Mouse (Mus musculus) MEL (cell line): ENCODE measurements around the gene Fxyd7. TPM values are rescaled to one million over a fixed set of nuclear protein-coding genes. Genes with fewer than 3 reads are reported as not detected.

Experiments used
- DNase-seq: peaks from one replicate; pipeline ENCODE4 v3.0.0; 2011; ENCODE audit warnings: low read depth, low spot score
- H3K27ac ChIP-seq: 2 replicates; pipeline ENCODE4 v1.5.1; 2012; ENCODE audit warnings: low read depth, mild to moderate bottlenecking, control low read depth, low read length, moderate library complexity; ENCODE audit not compliant: control insufficient read depth
- H3K27me3 ChIP-seq, 2 experiments: fragments of 150-350 bp in 1 of 2; sonication (generic) in 1 of 2; 2 replicates each; pipeline ENCODE4 v1.6.1; 2012; ENCODE audit warnings: low read length in 2 of 2, mild to moderate bottlenecking in 2 of 2, improper control_type of control experiment in 1 of 2, moderate library complexity in 1 of 2; ENCODE audit not compliant: insufficient read depth in 2 of 2, control insufficient read depth in 1 of 2
- H3K36me3 ChIP-seq, 2 experiments: 2 replicates each; pipeline ENCODE4 v1.6.1; 2012 to 2014; ENCODE audit warnings: low read length in 2 of 2, improper control_type of control experiment in 1 of 2, inconsistent platforms in 1 of 2, mild to moderate bottlenecking in 1 of 2; ENCODE audit not compliant: insufficient read depth in 2 of 2, control insufficient read depth in 1 of 2
- H3K4me1 ChIP-seq, 2 experiments: fragments of 150-350 bp in 1 of 2; sonication (generic) in 1 of 2; 2 replicates each; pipeline ENCODE4 v1.6.1; 2012; ENCODE audit warnings: low read length in 2 of 2, improper control_type of control experiment in 1 of 2, mild to moderate bottlenecking in 1 of 2; ENCODE audit not compliant: insufficient read depth in 2 of 2, control insufficient read depth in 1 of 2
- H3K4me3 ChIP-seq, 2 experiments: fragments of 150-350 bp in 1 of 2; sonication (generic) in 1 of 2; 2 replicates each; pipeline ENCODE4 v1.5.1; 2012; ENCODE audit warnings: low read depth in 2 of 2, low read length in 2 of 2, mild to moderate bottlenecking in 2 of 2, moderate library complexity in 2 of 2, control low read depth in 1 of 2, improper control_type of control experiment in 1 of 2; ENCODE audit not compliant: control insufficient read depth in 1 of 2, insufficient read depth in 1 of 2
- H3K79me2 ChIP-seq: 2 replicates; pipeline ENCODE4 v1.6.1; 2012; ENCODE audit warnings: mild to moderate bottlenecking, low read length, moderate library complexity; ENCODE audit not compliant: control insufficient read depth, poor library complexity, insufficient read depth
- H3K9ac ChIP-seq: 2 replicates; pipeline ENCODE4 v1.6.1; 2012; ENCODE audit warnings: low read depth, mild to moderate bottlenecking, control low read depth, low read length, moderate library complexity; ENCODE audit not compliant: control insufficient read depth, poor library complexity, severe bottlenecking
- H3K9me3 ChIP-seq: fragments of 150-350 bp; sonication (generic); replicated peaks from 2 replicates; pipeline ENCODE4 v1.6.1; 2012; ENCODE audit warnings: mild to moderate bottlenecking, low read length, improper control_type of control experiment, moderate library complexity; ENCODE audit not compliant: insufficient read depth
- CTCF ChIP-seq, 3 experiments: IDR thresholded peaks in 2 of 3; conservative IDR thresholded peaks in 1 of 3; 2 replicates each; pipeline ENCODE4 v1.5.1; 2011 to 2012; ENCODE audit warnings: low read length in 3 of 3, low read depth in 2 of 3, mild to moderate bottlenecking in 2 of 3, improper control_type of control experiment in 1 of 3, inconsistent platforms in 1 of 3, mixed read lengths in 1 of 3, moderate library complexity in 1 of 3; ENCODE audit not compliant: control insufficient read depth in 1 of 3, insufficient read depth in 1 of 3, poor library complexity in 1 of 3, severe bottlenecking in 1 of 3
- E2F4 ChIP-seq: IDR thresholded peaks from 2 replicates; pipeline ENCODE4 v1.6.1; 2011; ENCODE audit warnings: low read depth, low read length, improper control_type of control experiment, borderline replicate concordance
- ELF1 ChIP-seq: IDR thresholded peaks from 2 replicates; pipeline ENCODE4 v1.6.1; 2014; ENCODE audit warnings: low read depth, mild to moderate bottlenecking, inconsistent platforms, low read length, improper control_type of control experiment, moderate library complexity
- ETS1 ChIP-seq: IDR thresholded peaks from 2 replicates; pipeline ENCODE4 v1.6.1; 2012; ENCODE audit warnings: low read depth, mild to moderate bottlenecking, inconsistent platforms, low read length, improper control_type of control experiment, moderate library complexity
- GABPA ChIP-seq: IDR thresholded peaks from 2 replicates; pipeline ENCODE4 v1.6.1; 2012; ENCODE audit warnings: low read depth, mild to moderate bottlenecking, inconsistent platforms, low read length, improper control_type of control experiment, moderate library complexity
- GATA1 ChIP-seq: IDR thresholded peaks from 2 replicates; pipeline ENCODE4 v1.6.1; 2011; ENCODE audit warnings: low read depth, low read length, improper control_type of control experiment
- JUND ChIP-seq: IDR thresholded peaks from 2 replicates; pipeline ENCODE4 v1.6.1; 2011; ENCODE audit warnings: low read depth, mild to moderate bottlenecking, improper control_type of control experiment, low read length
- MAX ChIP-seq: IDR thresholded peaks from 2 replicates; pipeline ENCODE4 v1.6.1; 2011; ENCODE audit warnings: low read length, improper control_type of control experiment
- POLR2A ChIP-seq, 2 experiments: IDR thresholded peaks; 2 replicates each; pipeline ENCODE4 v1.6.1; 2011 to 2012; ENCODE audit warnings: low read length in 2 of 2, mild to moderate bottlenecking in 2 of 2, control low read depth in 1 of 2, improper control_type of control experiment in 1 of 2, low read depth in 1 of 2, moderate library complexity in 1 of 2; ENCODE audit not compliant: control insufficient read depth in 1 of 2, insufficient read depth in 1 of 2, poor library complexity in 1 of 2
- POLR2AphosphoS2 ChIP-seq: IDR thresholded peaks from 2 replicates; pipeline ENCODE4 v1.6.1; 2011; ENCODE audit warnings: low read length, improper control_type of control experiment
- POLR2AphosphoS5 ChIP-seq: IDR thresholded peaks from 2 replicates; pipeline ENCODE4 v1.6.1; 2012; ENCODE audit warnings: low read depth, borderline replicate concordance, mild to moderate bottlenecking, inconsistent platforms, low read length, moderate library complexity, mixed read lengths
- RAD21 ChIP-seq: IDR thresholded peaks from 2 replicates; pipeline ENCODE4 v1.6.1; 2011; ENCODE audit warnings: mild to moderate bottlenecking, low read depth, low read length, improper control_type of control experiment
- SMC3 ChIP-seq: IDR thresholded peaks from 2 replicates; pipeline ENCODE4 v1.6.1; 2011; ENCODE audit warnings: low read depth, low read length, improper control_type of control experiment
- TAL1 ChIP-seq: IDR thresholded peaks from 2 replicates; pipeline ENCODE4 v1.6.1; 2012; ENCODE audit warnings: mild to moderate bottlenecking, inconsistent platforms, low read length, moderate library complexity, mixed read lengths
- TCF12 ChIP-seq: IDR thresholded peaks from 2 replicates; pipeline ENCODE4 v1.6.1; 2014; ENCODE audit warnings: low read depth, mild to moderate bottlenecking, inconsistent platforms, low read length, improper control_type of control experiment, moderate library complexity
- UBTF ChIP-seq: IDR thresholded peaks from 2 replicates; pipeline ENCODE4 v1.6.1; 2012; ENCODE audit warnings: low read depth, mild to moderate bottlenecking, inconsistent platforms, low read length, improper control_type of control experiment, moderate library complexity, borderline replicate concordance; ENCODE audit not compliant: insufficient read depth
- ZC3H11A ChIP-seq: IDR thresholded peaks from 2 replicates; pipeline ENCODE4 v1.6.1; 2012; ENCODE audit warnings: low read depth, mild to moderate bottlenecking, inconsistent platforms, low read length, improper control_type of control experiment
- ZNF384 ChIP-seq: IDR thresholded peaks from 2 replicates; pipeline ENCODE4 v1.6.1; 2012; ENCODE audit warnings: low read depth, mild to moderate bottlenecking, inconsistent platforms, low read length, improper control_type of control experiment
- polyA plus RNA-seq, 2 experiments: library from polyadenylated mRNA; stranded (reverse) in 1 of 2; unstranded in 1 of 2; fragments of >175 nt in 1 of 2; fragments of >200 nt in 1 of 2; gene quantifications; 2 replicates each; pipeline versions ENCODE4 v1.2.1 to v1.2.4; 2012; ENCODE audit warnings: low replicate concordance in 2 of 2, low read depth in 1 of 2; ENCODE audit not compliant: insufficient read length in 2 of 2, insufficient read depth in 1 of 2, missing spikeins in 1 of 2
- total RNA-seq: library from RNA; depleted of rRNA; stranded (reverse); fragments of 300-350 nt; gene quantifications from 2 replicates; pipeline ENCODE4 v1.2.3, GENCODE M21; 2012

Fxyd7 gene
- total and polyA plus RNA-seq, 3 experiments = 0.11 TPM; not detected in 2

GRCm38 (mm10) chr7:31059108-31059507 lies 7.8 kb upstream of the Fxyd7 start, which contains the start of gene Lgi4:
TSS of gene Lgi4 (plus strand) at chr7:31059342.
- Histone ChIP-seq H3K4me3 (no peak within 1 kb of the TSS), H3K79me2 (no peaks in the 10 kb centered on the region), H3K36me3 (no peaks in the 10 kb centered on the region), H3K9ac (no peak within 1 kb of the TSS), H3K4me1 (no peaks in the 10 kb centered on the region), H3K27ac (no peak within 1 kb of the TSS), H3K27me3 (no peaks in the 10 kb centered on the region), H3K9me3 (no peaks in the 10 kb centered on the region)
- peak; percentile 67 for DNase-seq
- TF ChIP-seq POLR2AphosphoS2 = no peak
- TF ChIP-seq UBTF = no peak
- peak; percentile 63 for TF ChIP-seq ZC3H11A
- peak; percentile 88 to 96 (median 89) for TF ChIP-seq CTCF (IDR thresholded peaks at IDR 0.05 in 2 of 3, conservative IDR thresholded peaks at IDR 0.05 in 1 of 3; ENCODE audit: control insufficient read depth in 1 of 3, insufficient read depth in 1 of 3, low read depth in 2 of 3, low read length in 3 of 3, poor library complexity in 1 of 3, severe bottlenecking in 1 of 3)
- TF ChIP-seq RAD21 = peak; percentile 65
- no peak for TF ChIP-seq GATA1
- peak; percentile 85 for TF ChIP-seq SMC3

- Histone ChIP-seq H3K36me3 (no peaks in the 10 kb centered on the region), H3K4me1 (no peaks in the 10 kb centered on the region; a peak in 1 of 4 replicates), H3K9me3 (no peaks in the 10 kb centered on the region), H3K27ac (no peak overlapping the region), H3K79me2 (no peaks in the 10 kb centered on the region), H3K27me3 (no peaks in the 10 kb centered on the region), H3K9ac (no peak overlapping the region)
- DNase-seq = no peak
- no peak for TF ChIP-seq POLR2AphosphoS5
- no peak for TF ChIP-seq ZNF384
- no peak for TF ChIP-seq POLR2A (IDR thresholded peaks at IDR 0.05; ENCODE audit: control insufficient read depth in 1 of 2, insufficient read depth in 1 of 2, low read depth in 1 of 2, low read length in 2 of 2, poor library complexity in 1 of 2)
- TF ChIP-seq MAX = no peak
- TF ChIP-seq JUND = no peak
- TF ChIP-seq TCF12 = no peak
- TF ChIP-seq TAL1 = no peak
- no peak for TF ChIP-seq GABPA
- no peak for TF ChIP-seq ELF1
- no peak for TF ChIP-seq GATA1
- TF ChIP-seq POLR2AphosphoS2 = no peak
- no peak for TF ChIP-seq E2F4
- no peak for TF ChIP-seq ZC3H11A
- TF ChIP-seq ETS1 = no peak
- TF ChIP-seq, all 39 proteins: peak for 0
- no peak overlapping the region for H3K4me3 ChIP-seq
Measured at GRCm38 (mm10) chr7:31058211-31058610, 6.9 kb upstream of the Fxyd7 start.
